Mouse (Mus musculus): ENCODE results near the gene Dst.

- TF ChIP-seq CTCF (conservative IDR thresholded peaks at IDR 0.05; ENCODE audit: low read length) = no peak
- TF ChIP-seq POU5F1 (IDR thresholded peaks at IDR 0.05; ENCODE audit: borderline replicate concordance, low read length) = no peak
- TF ChIP-seq NANOG (IDR thresholded peaks at IDR 0.05; ENCODE audit: borderline replicate concordance, low read length) = no peak
Observed at GRCm38 (mm10) chr1:33975333-33975732, 67.3 kb downstream of the Dst start.

Measured in E14TG2a.4 (cell line).